Mouse (Mus musculus): ENCODE measurements around the gene Lrrc8b. TPM values are rescaled to one million over a fixed set of nuclear protein-coding genes. Genes with fewer than 3 reads are reported as not detected.

The Lrrc8b gene
- polyA plus RNA-seq, 1 experiment from 2014 or later = 5.4 TPM

DNA sequence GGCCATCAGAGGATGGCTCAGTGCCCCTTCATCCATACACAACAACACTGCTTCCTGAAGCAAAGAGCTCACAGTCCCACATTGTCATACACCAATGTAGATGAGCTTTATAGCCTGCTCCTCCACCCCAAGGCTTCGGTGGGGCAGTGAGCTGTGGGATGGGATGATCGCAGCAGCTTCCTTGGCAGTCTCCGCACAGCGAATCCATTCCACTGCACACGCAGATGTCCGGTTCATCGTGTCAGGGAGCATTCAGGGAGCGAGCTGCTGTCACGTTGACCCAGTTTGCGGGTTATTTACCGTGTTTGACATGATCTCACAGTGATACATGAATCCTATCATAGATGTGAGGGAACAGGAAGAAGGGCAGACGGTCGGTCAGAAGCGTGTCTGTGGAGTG lies 69.3 kb downstream of the Lrrc8b start:
- Histone ChIP-seq H3K9me3 (ENCODE audit: control insufficient read depth, low read length) (no peaks in the 10 kb centered on the region), H3K4me2 (ENCODE audit: low read length) (no peak overlapping the region), H3K27me3 (ENCODE audit: control insufficient read depth, insufficient read depth, low read length) (no peaks in the 10 kb centered on the region), H3K4me3 (ENCODE audit: control insufficient read depth in 1 of 2, insufficient read depth in 1 of 2, low read depth in 1 of 2, low read length in 2 of 2) (no peak overlapping the region), H3K4me1 (ENCODE audit: control insufficient read depth in 2 of 2, insufficient read depth in 2 of 2, low read length in 2 of 2) (no peaks in the 10 kb centered on the region), H3K36me3 (ENCODE audit: control insufficient read depth, insufficient read depth, low read length) (peaks cover 23% of the 10 kb centered on the region), H3K27ac (replicated peaks in 1 of 2; ENCODE audit: control insufficient read depth in 1 of 2, insufficient read depth in 1 of 2, low read depth in 2 of 2, low read length in 2 of 2) (no peak overlapping the region), H3K9ac (ENCODE audit: low read length) (no peak overlapping the region)
- WGBS = 91% methylated on average over 14 of the region's 14 CpGs
- no peak for ATAC-seq (ENCODE audit: insufficient number of reproducible peaks, insufficient read depth, low FRiP score, low read depth)

DNA sequence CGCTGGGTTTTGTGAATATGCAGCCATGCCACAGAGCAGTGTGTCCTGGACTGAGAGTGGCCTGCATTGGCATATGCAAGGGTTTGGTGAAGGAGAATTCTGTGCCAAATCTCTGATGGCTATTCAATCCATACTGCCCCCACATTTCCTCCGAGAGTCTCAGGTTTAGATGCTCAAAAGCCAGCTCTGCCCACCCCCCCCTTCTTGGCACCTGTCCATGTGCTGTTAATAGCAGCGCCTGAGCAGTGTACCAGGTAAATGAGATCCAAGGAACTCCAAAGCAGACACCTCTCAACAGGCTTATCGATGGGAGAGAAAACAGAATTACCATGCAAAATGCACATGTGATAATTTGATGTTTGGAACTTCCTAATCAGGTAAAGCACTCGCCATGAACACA lies 74.6 kb downstream of the Lrrc8b start:
- H3K36me3 ChIP-seq (ENCODE audit: control insufficient read depth, insufficient read depth, low read length) = 0 out of 2 replicates have a peak, but pooled peaks cover 2% of the 10 kb centered on the region
- no peak overlapping the region for H3K27ac ChIP-seq (replicated peaks in 1 of 2; ENCODE audit: control insufficient read depth in 1 of 2, insufficient read depth in 1 of 2, low read depth in 2 of 2, low read length in 2 of 2)
- ATAC-seq (ENCODE audit: insufficient number of reproducible peaks, insufficient read depth, low FRiP score, low read depth) = no peak
- H3K9ac ChIP-seq (ENCODE audit: low read length) = no peak overlapping the region
- no peak overlapping the region for H3K4me3 ChIP-seq (ENCODE audit: control insufficient read depth in 1 of 2, insufficient read depth in 1 of 2, low read depth in 1 of 2, low read length in 2 of 2)
- H3K9me3 ChIP-seq (ENCODE audit: control insufficient read depth, low read length) = no peaks in the 10 kb centered on the region
- no peak overlapping the region for H3K4me2 ChIP-seq (ENCODE audit: low read length)
- 81% methylated on average over 5 of the region's 5 CpGs for WGBS
- no peaks in the 10 kb centered on the region; the same call in 1 of the 2 replicates for H3K27me3 ChIP-seq (ENCODE audit: control insufficient read depth, insufficient read depth, low read length)
- H3K4me1 ChIP-seq (ENCODE audit: control insufficient read depth in 2 of 2, insufficient read depth in 2 of 2, low read length in 2 of 2) = peaks cover 0 to 2% of the 10 kb centered on the region in 2 experiments; a peak in 1 of 4 replicates

GRCm38 (mm10) chr5:105491389-105491788 lies 75.8 kb downstream of the Lrrc8b start:
- no peaks in the 10 kb centered on the region; the same call in 1 of the 2 replicates for H3K27me3 ChIP-seq (ENCODE audit: control insufficient read depth, insufficient read depth, low read length)
- H3K27ac ChIP-seq (replicated peaks in 1 of 2; ENCODE audit: control insufficient read depth in 1 of 2, insufficient read depth in 1 of 2, low read depth in 2 of 2, low read length in 2 of 2) = no peak overlapping the region
- no peak overlapping the region for H3K4me3 ChIP-seq (ENCODE audit: control insufficient read depth in 1 of 2, insufficient read depth in 1 of 2, low read depth in 1 of 2, low read length in 2 of 2)
- H3K9me3 ChIP-seq (ENCODE audit: control insufficient read depth, low read length) = no peaks in the 10 kb centered on the region
- H3K4me1 ChIP-seq (ENCODE audit: control insufficient read depth in 2 of 2, insufficient read depth in 2 of 2, low read length in 2 of 2) = peaks cover 5 to 7% of the 10 kb centered on the region in 2 experiments; a peak in 3 of 4 replicates
- 45% methylated on average over 4 of the region's 4 CpGs for WGBS
- 0 out of 2 replicates have a peak, but pooled peaks cover 1% of the 10 kb centered on the region for H3K36me3 ChIP-seq (ENCODE audit: control insufficient read depth, insufficient read depth, low read length)
- ATAC-seq (ENCODE audit: insufficient number of reproducible peaks, insufficient read depth, low FRiP score, low read depth) = 0 out of 2 replicates have a peak, but pooled peaks have one; percentile 40
- H3K9ac ChIP-seq (ENCODE audit: low read length) = no peak overlapping the region
- H3K4me2 ChIP-seq (ENCODE audit: low read length) = no peak overlapping the region

GRCm38 (mm10) chr5:105492367-105493246 lies 77.0 kb downstream of the Lrrc8b start:
- no peaks in the 10 kb centered on the region; the same call in 1 of the 2 replicates for H3K27me3 ChIP-seq (ENCODE audit: control insufficient read depth, insufficient read depth, low read length)
- H3K9me3 ChIP-seq (ENCODE audit: control insufficient read depth, low read length) = no peaks in the 10 kb centered on the region
- H3K27ac ChIP-seq (replicated peaks in 1 of 2; ENCODE audit: control insufficient read depth in 1 of 2, insufficient read depth in 1 of 2, low read depth in 2 of 2, low read length in 2 of 2) = no peak overlapping the region
- H3K4me2 ChIP-seq (ENCODE audit: low read length) = no peak overlapping the region
- H3K36me3 ChIP-seq (ENCODE audit: control insufficient read depth, insufficient read depth, low read length) = no peaks in the 10 kb centered on the region
- H3K9ac ChIP-seq (ENCODE audit: low read length) = no peak overlapping the region
- WGBS = 42% methylated on average over 10 of the region's 10 CpGs
- H3K4me3 ChIP-seq (ENCODE audit: control insufficient read depth in 1 of 2, insufficient read depth in 1 of 2, low read depth in 1 of 2, low read length in 2 of 2) = no peak overlapping the region
- H3K4me1 ChIP-seq (ENCODE audit: control insufficient read depth in 2 of 2, insufficient read depth in 2 of 2, low read length in 2 of 2) = peaks cover 5 to 7% of the 10 kb centered on the region in 2 experiments; a peak in 3 of 4 replicates
- ATAC-seq (ENCODE audit: insufficient number of reproducible peaks, insufficient read depth, low FRiP score, low read depth) = no peak

GRCm38 (mm10) chr5:105493377-105493776 lies 77.8 kb downstream of the Lrrc8b start:
- no peak overlapping the region for H3K4me3 ChIP-seq (ENCODE audit: control insufficient read depth in 1 of 2, insufficient read depth in 1 of 2, low read depth in 1 of 2, low read length in 2 of 2)
- H3K27ac ChIP-seq (replicated peaks in 1 of 2; ENCODE audit: control insufficient read depth in 1 of 2, insufficient read depth in 1 of 2, low read depth in 2 of 2, low read length in 2 of 2) = no peak overlapping the region
- no peaks in the 10 kb centered on the region for H3K36me3 ChIP-seq (ENCODE audit: control insufficient read depth, insufficient read depth, low read length)
- H3K27me3 ChIP-seq (ENCODE audit: control insufficient read depth, insufficient read depth, low read length) = no peaks in the 10 kb centered on the region; the same call in 1 of the 2 replicates
- ATAC-seq (ENCODE audit: insufficient number of reproducible peaks, insufficient read depth, low FRiP score, low read depth) = no peak
- H3K4me2 ChIP-seq (ENCODE audit: low read length) = no peak overlapping the region
- 85% methylated on average over 7 of the region's 7 CpGs for WGBS
- no peak overlapping the region for H3K9ac ChIP-seq (ENCODE audit: low read length)
- no peaks in the 10 kb centered on the region for H3K9me3 ChIP-seq (ENCODE audit: control insufficient read depth, low read length)
- H3K4me1 ChIP-seq (ENCODE audit: control insufficient read depth in 2 of 2, insufficient read depth in 2 of 2, low read length in 2 of 2) = peaks cover 5 to 7% of the 10 kb centered on the region in 2 experiments; a peak in 3 of 4 replicates

- Histone ChIP-seq H3K4me1 (ENCODE audit: control insufficient read depth in 2 of 2, insufficient read depth in 2 of 2, low read length in 2 of 2) (peaks cover 5 to 7% of the 10 kb centered on the region in 2 experiments; a peak in 3 of 4 replicates), H3K27ac (replicated peaks in 1 of 2; ENCODE audit: control insufficient read depth in 1 of 2, insufficient read depth in 1 of 2, low read depth in 2 of 2, low read length in 2 of 2) (no peak overlapping the region), H3K9ac (ENCODE audit: low read length) (no peak overlapping the region), H3K27me3 (ENCODE audit: control insufficient read depth, insufficient read depth, low read length) (no peaks in the 10 kb centered on the region; the same call in 1 of the 2 replicates), H3K4me2 (ENCODE audit: low read length) (peak overlapping the region; percentile 70; the same call in 1 of the 2 replicates), H3K4me3 (ENCODE audit: control insufficient read depth in 1 of 2, insufficient read depth in 1 of 2, low read depth in 1 of 2, low read length in 2 of 2) (no peak overlapping the region), H3K36me3 (ENCODE audit: control insufficient read depth, insufficient read depth, low read length) (no peaks in the 10 kb centered on the region), H3K9me3 (ENCODE audit: control insufficient read depth, low read length) (no peaks in the 10 kb centered on the region)
- WGBS = 51% methylated on average over 10 of the region's 10 CpGs
- ATAC-seq (ENCODE audit: insufficient number of reproducible peaks, insufficient read depth, low FRiP score, low read depth) = no peak
Observed at GRCm38 (mm10) chr5:105494246-105494917, 78.8 kb downstream of the Lrrc8b start.
